Mouse (Mus musculus) stomach, embryonic 14.5 days (tissue): ENCODE results near the gene Mrpl40. TPM values are rescaled to one million over a fixed set of nuclear protein-coding genes. Genes with fewer than 3 reads are reported as not detected.

Experiments
- ATAC-seq: fragments of 200-750 bp; cut with Nextera tagmentation; 2 replicates; pipeline ENCODE4 v1.8.0; 2017; ENCODE audit warnings: low read depth, moderate TSS enrichment; ENCODE audit not compliant: insufficient number of reproducible peaks, insufficient read depth, low FRiP score
- H3K27ac ChIP-seq: fragments of 300-500 bp; sonication (generic); 2 replicates; pipeline ENCODE4 v1.5.1; 2014; ENCODE audit warnings: mild to moderate bottlenecking, low read length, moderate library complexity, mixed read lengths
- H3K27me3 ChIP-seq: fragments of 300-500 bp; sonication (generic); 2 replicates; pipeline ENCODE4 v1.6.1; 2014; ENCODE audit warnings: low read length, control low read depth, mixed read lengths; ENCODE audit not compliant: control insufficient read depth, insufficient read depth
- H3K36me3 ChIP-seq: fragments of 300-500 bp; sonication (generic); 2 replicates; pipeline ENCODE4 v1.6.1; 2014; ENCODE audit warnings: mild to moderate bottlenecking, control low read depth, low read length, moderate library complexity, mixed read lengths; ENCODE audit not compliant: control insufficient read depth, insufficient read depth
- H3K4me1 ChIP-seq: fragments of 300-500 bp; sonication (generic); 2 replicates; pipeline ENCODE4 v1.6.1; 2014; ENCODE audit warnings: low read length, control low read depth, mixed read lengths; ENCODE audit not compliant: control insufficient read depth, insufficient read depth
- H3K4me2 ChIP-seq: fragments of 300-500 bp; sonication (generic); replicated peaks from 2 replicates; pipeline ENCODE4 v1.6.1; 2014; ENCODE audit warnings: low read depth, low read length, control low read depth
- H3K4me3 ChIP-seq: fragments of 300-500 bp; sonication (generic); 2 replicates; pipeline ENCODE4 v1.5.1; 2014; ENCODE audit warnings: low read depth, low read length, control low read depth
- H3K9ac ChIP-seq: fragments of 300-500 bp; sonication (generic); replicated peaks from 2 replicates; pipeline ENCODE4 v1.6.1; 2014; ENCODE audit warnings: low read depth, mild to moderate bottlenecking, control low read depth, low read length, moderate library complexity, mixed read lengths
- H3K9me3 ChIP-seq: fragments of 300-500 bp; sonication (generic); 2 replicates; pipeline ENCODE4 v1.6.1; 2016; ENCODE audit warnings: low read depth, low read length, control low read depth; ENCODE audit not compliant: control insufficient read depth
- WGBS: fragments of 180-500 bp; shearing (Covaris S2); extraction: QIAGEN DNeasy Blood & Tissue Kit; methylation state at CpG from one replicate; pipeline ENCODE4 v1.1.7; 2014; 5-methylcytosine and 5-hydroxymethylcytosine counted together
- polyA plus RNA-seq: library from polyadenylated mRNA; unstranded; fragments of >200 nt; fragmentation: Nextera tagmentation; extraction: Ambion mirVana; gene quantifications from 2 replicates; pipeline ENCODE4 v1.2.1, GENCODE M21; 2014

Gene Mrpl40
- polyA plus RNA-seq, result 87.2 and 91.6 TPM in 2 replicates

DNA sequence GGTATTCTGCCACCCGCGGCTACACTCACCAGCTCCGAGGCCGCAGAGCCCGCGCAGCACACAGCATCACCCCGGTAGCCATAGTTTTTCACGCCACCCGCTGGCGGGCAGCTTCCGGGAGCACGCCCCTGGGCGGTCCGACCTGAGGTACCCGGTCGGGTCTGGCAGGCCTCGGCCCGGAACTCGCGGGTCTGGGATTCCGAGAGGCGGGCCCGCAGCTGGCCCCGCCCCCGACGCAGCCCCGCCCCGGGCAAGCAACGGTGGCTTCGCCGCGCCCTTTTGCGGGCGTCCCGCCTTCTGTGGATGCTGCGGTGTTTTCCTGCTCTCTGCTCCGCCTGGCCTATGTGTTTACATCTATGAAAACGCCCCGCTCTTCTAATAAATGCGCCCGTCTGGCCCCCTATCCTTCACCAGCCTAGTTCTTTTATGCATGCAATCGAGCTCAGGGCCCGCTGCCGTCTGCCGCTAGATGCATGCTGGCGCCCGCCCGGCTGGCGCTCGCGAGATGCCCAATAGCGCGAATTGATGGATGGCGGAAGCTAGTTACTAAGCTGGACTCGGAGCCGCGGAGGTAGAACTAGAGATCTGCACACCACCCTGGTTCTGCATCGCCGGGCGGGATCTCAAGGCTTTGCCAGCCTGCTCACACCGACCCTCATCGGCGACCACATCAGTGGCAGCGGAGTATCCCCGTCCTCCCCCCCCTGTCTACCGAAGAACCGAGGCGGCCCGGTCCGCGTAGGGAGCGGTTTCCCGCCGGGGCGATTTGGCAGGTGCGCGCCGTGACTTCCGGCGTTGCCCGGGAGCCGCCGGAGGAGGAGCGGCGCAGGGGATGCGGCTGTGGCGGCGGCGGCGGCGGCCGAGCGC, at the start of gene Mrpl40, which contains the start of gene Hira:
Gene Mrpl40, minus strand, starts transcription at position 421 of the 867 bp plus-strand sequence.
Gene Hira, plus strand, starts transcription at position 596 of the 867 bp plus-strand sequence.
- peak within 1 kb of the TSS; percentile 81 for H3K4me3 ChIP-seq
- no peaks in the 10 kb centered on the region for H3K9me3 ChIP-seq
- H3K27ac ChIP-seq, result peak within 1 kb of the TSS; percentile 93
- peak; percentile 95 for ATAC-seq
- no peaks in the 10 kb centered on the region for H3K27me3 ChIP-seq
- H3K4me2 ChIP-seq, result peak within 1 kb of the TSS; percentile 73
- H3K4me1 ChIP-seq, result peaks cover 4% of the 10 kb centered on the region; the same call in 1 of the 2 replicates
- under 1% methylated on average over 89 of the region's 93 CpGs for WGBS
- peaks cover 20% of the 10 kb centered on the region for H3K36me3 ChIP-seq
- H3K9ac ChIP-seq, result peak within 1 kb of the TSS; percentile 90

DNA sequence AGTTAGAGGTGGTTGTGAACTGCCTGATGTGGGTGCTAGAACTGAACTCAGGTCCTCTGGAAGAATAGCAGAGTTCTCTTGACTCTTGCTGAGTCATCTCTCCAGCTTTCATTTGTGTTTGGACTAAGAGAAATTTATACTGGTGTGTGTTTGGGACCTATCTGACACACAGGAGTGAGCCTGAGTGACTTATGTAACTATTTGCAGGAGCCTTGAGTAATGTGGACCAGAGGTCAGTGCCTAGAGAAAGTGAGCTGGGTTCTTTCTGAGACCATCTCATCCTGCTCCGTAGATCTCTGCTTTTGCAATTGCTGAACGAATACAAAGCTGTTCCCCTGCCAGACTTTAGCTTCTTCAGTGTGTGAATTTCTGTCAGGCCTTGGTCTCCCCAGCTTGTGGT, 45.1 kb upstream of the Mrpl40 start:
- no peak overlapping the region for H3K4me2 ChIP-seq
- no peak overlapping the region for H3K27ac ChIP-seq
- 87% methylated on average over 2 of the region's 2 CpGs for WGBS
- H3K4me1 ChIP-seq, result no peaks in the 10 kb centered on the region
- H3K9ac ChIP-seq, result no peak overlapping the region
- H3K27me3 ChIP-seq, result no peaks in the 10 kb centered on the region
- H3K9me3 ChIP-seq, result no peaks in the 10 kb centered on the region
- H3K36me3 ChIP-seq, result peaks cover 82% of the 10 kb centered on the region
- ATAC-seq, result no peak
- H3K4me3 ChIP-seq, result no peak overlapping the region

DNA sequence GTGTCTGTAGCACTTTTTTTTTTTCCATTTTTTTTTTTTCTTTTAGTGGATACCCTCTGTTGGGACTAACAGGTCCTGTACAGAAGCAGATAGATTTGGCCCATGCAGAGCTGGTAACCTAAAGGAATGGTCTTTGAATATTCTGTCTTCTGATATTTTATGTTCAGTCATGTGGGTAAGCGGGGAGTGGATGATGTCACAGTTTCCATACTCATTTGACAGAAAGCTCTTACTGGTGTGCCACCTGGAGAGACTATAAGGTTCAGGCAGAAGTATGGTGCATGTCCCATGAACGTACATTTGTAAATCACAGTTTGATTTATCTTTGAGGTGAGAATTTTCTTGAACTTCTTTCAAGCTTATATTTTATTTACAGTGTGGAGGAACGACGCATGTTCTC, 39.4 kb upstream of the Mrpl40 start:
- Histone ChIP-seq H3K4me1 (no peaks in the 10 kb centered on the region), H3K36me3 (peaks cover 56% of the 10 kb centered on the region), H3K4me3 (no peak overlapping the region), H3K27ac (no peak overlapping the region), H3K9ac (no peak overlapping the region), H3K9me3 (no peaks in the 10 kb centered on the region), H3K27me3 (no peaks in the 10 kb centered on the region), H3K4me2 (no peak overlapping the region)
- WGBS, result 89% methylated on average over 4 of the region's 4 CpGs
- no peak for ATAC-seq

DNA sequence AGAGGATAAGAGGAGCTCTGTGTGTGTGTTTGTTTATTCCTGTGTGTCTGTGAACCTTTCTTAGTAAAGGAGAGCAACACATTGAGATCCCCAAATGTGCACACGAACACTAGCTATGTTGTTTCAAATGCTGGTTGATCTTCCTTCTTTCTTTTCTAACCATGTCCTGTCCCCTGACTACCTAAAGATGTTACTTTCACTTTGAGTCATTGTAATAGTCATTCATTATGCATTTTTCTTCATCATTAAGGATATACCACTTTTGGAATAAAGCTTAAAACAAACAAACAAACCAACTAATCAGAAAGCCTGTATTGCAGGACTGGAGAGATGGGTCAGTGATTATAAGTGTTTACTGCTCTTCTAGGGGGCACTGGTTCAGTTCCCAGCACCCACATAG, 29.0 kb upstream of the Mrpl40 start:
- Histone ChIP-seq H3K27ac (no peak overlapping the region), H3K9me3 (no peaks in the 10 kb centered on the region), H3K27me3 (no peaks in the 10 kb centered on the region), H3K4me1 (no peaks in the 10 kb centered on the region), H3K4me3 (no peak overlapping the region), H3K4me2 (no peak overlapping the region), H3K9ac (no peak overlapping the region), H3K36me3 (peaks cover 31% of the 10 kb centered on the region)
- WGBS, result 95% methylated on average over 1 of the region's 1 CpGs
- no peak for ATAC-seq

DNA sequence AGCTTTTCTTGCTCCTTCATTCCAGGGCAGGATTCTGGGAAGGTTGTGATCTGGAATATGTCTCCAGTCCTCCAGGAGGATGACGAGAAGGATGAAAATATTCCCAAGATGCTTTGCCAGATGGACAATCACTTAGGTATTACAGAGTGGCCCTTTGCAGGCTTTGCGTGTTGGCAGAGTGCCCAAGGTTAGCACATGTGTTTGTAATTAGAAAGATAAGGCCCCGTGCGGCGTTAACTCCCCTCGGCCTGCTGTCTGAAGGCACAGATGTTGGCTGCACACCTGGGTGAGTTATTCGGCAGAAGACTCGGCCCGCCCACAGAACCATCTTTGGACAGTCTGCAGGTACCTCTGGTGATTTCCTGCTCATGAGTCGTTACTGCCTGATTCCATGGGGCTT, 19.8 kb upstream of the Mrpl40 start:
- H3K9me3 ChIP-seq, result no peaks in the 10 kb centered on the region
- no peaks in the 10 kb centered on the region for H3K4me1 ChIP-seq
- no peak overlapping the region for H3K27ac ChIP-seq
- no peak overlapping the region for H3K4me3 ChIP-seq
- H3K27me3 ChIP-seq, result no peaks in the 10 kb centered on the region
- 0 out of 2 replicates have a peak, but pooled peaks have one; percentile 23 for ATAC-seq
- H3K4me2 ChIP-seq, result no peak overlapping the region
- no peak overlapping the region for H3K9ac ChIP-seq
- 65% methylated on average over 10 of the region's 10 CpGs for WGBS
- H3K36me3 ChIP-seq, result peaks cover 32% of the 10 kb centered on the region

DNA sequence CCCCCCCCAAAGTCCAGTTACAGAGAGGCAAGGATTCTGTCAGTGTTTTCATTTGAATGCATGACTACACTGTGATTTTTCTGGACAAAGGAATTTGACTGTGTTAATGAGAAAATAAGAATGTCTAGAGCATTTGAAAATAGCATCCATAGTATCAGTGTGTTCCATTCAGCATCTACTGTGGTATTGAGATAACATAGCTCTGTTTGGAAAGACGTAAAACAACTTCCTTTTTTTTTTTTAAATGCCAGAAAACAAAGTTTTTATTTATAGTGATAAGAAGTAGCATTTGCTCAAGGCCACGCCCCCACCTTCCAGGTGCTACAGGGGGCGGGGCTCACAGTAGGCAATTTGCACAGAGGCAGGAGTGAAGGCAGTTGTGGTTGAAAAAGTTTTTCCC, 18.6 kb upstream of the Mrpl40 start:
- no peak for ATAC-seq
- Histone ChIP-seq H3K4me2 (no peak overlapping the region), H3K27ac (no peak overlapping the region), H3K4me3 (no peak overlapping the region), H3K4me1 (no peaks in the 10 kb centered on the region), H3K27me3 (no peaks in the 10 kb centered on the region), H3K36me3 (peaks cover 32% of the 10 kb centered on the region), H3K9me3 (no peaks in the 10 kb centered on the region), H3K9ac (no peak overlapping the region)
- 74% methylated on average over 3 of the region's 3 CpGs for WGBS

DNA sequence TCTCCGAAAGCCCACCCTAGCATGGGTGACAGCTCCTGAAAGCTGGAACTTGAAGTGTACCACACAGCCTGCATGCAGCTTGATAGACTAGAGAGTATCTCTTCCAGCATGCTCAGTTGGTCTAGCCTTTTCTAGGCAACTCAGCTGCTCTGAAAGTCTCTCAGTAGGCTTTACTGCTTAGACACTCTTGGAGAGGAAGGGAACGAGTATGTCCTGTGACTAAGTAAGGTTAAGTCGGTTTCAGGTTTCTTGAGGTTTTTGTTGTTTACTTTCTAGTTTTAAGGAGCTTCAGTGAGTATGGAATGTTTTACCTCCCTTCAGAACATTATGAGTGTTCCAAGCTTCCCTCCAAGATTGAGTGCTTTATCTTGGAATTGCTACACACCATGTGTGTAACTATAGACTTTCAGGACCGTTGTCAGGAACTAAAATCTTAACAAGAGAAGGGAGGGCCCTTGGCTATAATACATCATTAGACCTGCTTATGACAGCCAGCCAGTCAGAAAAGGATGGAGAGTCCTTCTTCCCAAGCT, 17.2 kb upstream of the Mrpl40 start:
- 61% methylated on average over 4 of the region's 4 CpGs for WGBS

DNA sequence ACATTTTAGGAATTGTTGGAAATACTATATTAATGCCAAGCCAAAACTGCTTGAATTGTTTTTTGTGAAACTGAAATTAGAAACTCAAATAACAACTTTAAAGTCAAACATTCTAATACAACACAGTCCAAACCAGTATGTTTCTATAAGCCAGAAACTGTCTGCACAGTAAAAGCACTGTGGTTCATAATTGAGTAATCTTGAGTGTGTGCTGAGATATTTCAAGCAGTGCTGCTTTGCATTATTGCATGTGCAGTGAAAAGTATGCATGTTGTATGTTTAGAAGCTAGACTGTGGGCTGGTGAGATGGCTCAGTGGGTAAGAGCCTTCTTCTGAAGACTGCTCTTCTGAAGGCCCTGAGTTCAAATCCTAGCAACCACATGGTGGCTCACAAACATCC, 7.4 kb upstream of the Mrpl40 start:
- no peak overlapping the region for H3K4me2 ChIP-seq
- no peak for ATAC-seq
- H3K4me3 ChIP-seq, result no peak overlapping the region
- H3K9ac ChIP-seq, result no peak overlapping the region
- 0 out of 2 replicates have a peak, but pooled peaks cover 4% of the 10 kb centered on the region for H3K4me1 ChIP-seq
- H3K27me3 ChIP-seq, result no peaks in the 10 kb centered on the region
- no peaks in the 10 kb centered on the region; the same call in 1 of the 2 replicates for H3K36me3 ChIP-seq
- H3K27ac ChIP-seq, result no peak overlapping the region
- H3K9me3 ChIP-seq, result no peaks in the 10 kb centered on the region

More for the DNA sequence above, 17.2 kb upstream of the Mrpl40 start:
- ATAC-seq, result no peak
- H3K9me3 ChIP-seq, result no peaks in the 10 kb centered on the region
- no peaks in the 10 kb centered on the region for H3K4me1 ChIP-seq
- no peak overlapping the region for H3K4me2 ChIP-seq
- H3K27ac ChIP-seq, result no peak overlapping the region
- no peak overlapping the region for H3K9ac ChIP-seq
- peaks cover 26% of the 10 kb centered on the region for H3K36me3 ChIP-seq
- H3K27me3 ChIP-seq, result no peaks in the 10 kb centered on the region
- H3K4me3 ChIP-seq, result no peak overlapping the region
